Mouse (Mus musculus): ENCODE results near the gene Pgm5.

- TF ChIP-seq ZC3H11A (IDR thresholded peaks at IDR 0.05; ENCODE audit: borderline replicate concordance, low read depth, low read length) (no peak), ZNF384 (IDR thresholded peaks at IDR 0.05; ENCODE audit: low read depth, low read length) (no peak), MAFK (IDR thresholded peaks at IDR 0.05; ENCODE audit: insufficient read depth, low read depth, low read length) (no peak)
These were observed 68.0 kb downstream of the Pgm5 start for GRCm38 (mm10) chr19:24793545-24794139.

Measured in ES-E14 (cell line).